Mouse (Mus musculus): Measurements from ENCODE around the gene Exoc7.

DNA sequence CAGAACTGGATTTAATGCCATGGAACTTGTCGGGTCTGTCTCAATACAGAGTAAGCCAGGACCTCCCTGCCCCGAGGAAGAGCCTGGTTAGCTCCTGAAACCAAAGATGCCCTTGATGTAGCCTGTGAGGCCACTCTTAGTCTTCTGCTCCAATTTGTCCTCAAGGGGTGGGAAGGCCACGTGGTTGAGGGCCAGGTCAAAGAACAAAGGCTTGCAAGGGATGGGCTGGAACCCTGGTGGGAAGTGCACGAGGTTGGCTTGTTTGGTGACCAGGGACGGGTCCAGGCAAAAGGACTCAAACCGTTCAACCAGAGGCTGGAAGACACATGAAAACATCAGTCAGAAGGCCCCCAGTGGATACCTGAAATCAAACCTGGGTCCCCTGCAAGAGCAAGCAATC, 61.4 kb downstream of the Exoc7 start:
- no peak for TF ChIP-seq USF1 (IDR thresholded peaks at IDR 0.05; ENCODE audit: low read depth)
- TF ChIP-seq MAX (IDR thresholded peaks at IDR 0.05): no peak
- no peak for TF ChIP-seq CTCF (IDR thresholded peaks at IDR 0.05; ENCODE audit: control insufficient read depth, insufficient read depth, insufficient read length)
- TF ChIP-seq CEBPB (IDR thresholded peaks at IDR 0.05; ENCODE audit: low read depth): no peak
- no peak for TF ChIP-seq MYOG (IDR thresholded peaks at IDR 0.05; ENCODE audit: control insufficient read depth, extremely low read depth, insufficient read length)
- TF ChIP-seq MYOD1 (IDR thresholded peaks at IDR 0.05; ENCODE audit: control insufficient read depth, insufficient read length, low read depth): no peak
- TF ChIP-seq FOSL1 (IDR thresholded peaks at IDR 0.05; ENCODE audit: insufficient read depth, low read length, poor library complexity, severe bottlenecking): no peak
